Mouse (Mus musculus) hindbrain, postnatal 0 days (tissue): ENCODE results near the gene Ptprz1. TPM values are rescaled to one million over a fixed set of nuclear protein-coding genes. Genes with fewer than 3 reads are reported as not detected.
"Not testable (repeated sequence)": the region's sequence is repeated elsewhere in the genome, so short reads cannot be mapped to it uniquely, and the experiment has no call there.

Experiments used
- ATAC-seq: fragments of 200-750 bp; cut with Nextera tagmentation; 2 replicates; pipeline ENCODE4 v1.8.0; 2017; ENCODE audit warnings: mild to moderate bottlenecking, moderate TSS enrichment, moderate library complexity
- DNase-seq: peaks from one replicate; pipeline ENCODE4 v3.0.0-alpha.2; 2015; ENCODE audit warnings: low spot score
- H3K27ac ChIP-seq: fragments of 300-500 bp; sonication (generic); 2 replicates; pipeline ENCODE4 v1.5.1; 2014; ENCODE audit warnings: mild to moderate bottlenecking
- H3K27me3 ChIP-seq: fragments of 300-500 bp; sonication (generic); 2 replicates; pipeline ENCODE4 v1.6.1; 2014; ENCODE audit warnings: low read length, mixed read lengths; ENCODE audit not compliant: insufficient read depth
- H3K36me3 ChIP-seq: fragments of 300-500 bp; sonication (generic); 2 replicates; pipeline ENCODE4 v1.6.1; 2014; ENCODE audit warnings: low read length, mixed read lengths; ENCODE audit not compliant: insufficient read depth
- H3K4me1 ChIP-seq: fragments of 300-500 bp; sonication (generic); 2 replicates; pipeline ENCODE4 v1.6.1; 2014; ENCODE audit warnings: antibody characterized with exemption, low read length, mixed read lengths; ENCODE audit not compliant: insufficient read depth
- H3K4me2 ChIP-seq: fragments of 300-500 bp; sonication (generic); 2 replicates; pipeline ENCODE4 v1.6.1; 2014; ENCODE audit warnings: low read depth, mild to moderate bottlenecking, low read length, moderate library complexity, mixed read lengths
- H3K4me3 ChIP-seq: fragments of 300-500 bp; sonication (generic); 2 replicates; pipeline ENCODE4 v1.5.1; 2014; ENCODE audit warnings: low read length
- H3K9ac ChIP-seq: fragments of 300-500 bp; sonication (generic); replicated peaks from 2 replicates; pipeline ENCODE4 v1.6.1; 2014; ENCODE audit warnings: mild to moderate bottlenecking, low read length, moderate library complexity, mixed read lengths
- H3K9me3 ChIP-seq: fragments of 300-500 bp; sonication (generic); 2 replicates; pipeline ENCODE4 v1.6.1; 2016; ENCODE audit warnings: low read length, mixed read lengths
- CTCF ChIP-seq: IDR thresholded peaks from 2 replicates; pipeline ENCODE4 v1.5.1; 2016; ENCODE audit warnings: antibody characterized with exemption, control low read depth, low read depth
- WGBS: fragments of 180-500 bp; shearing (Covaris S2); extraction: QIAGEN DNeasy Blood & Tissue Kit; methylation state at CpG from one replicate; pipeline ENCODE4 v1.1.7; 2014; 5-methylcytosine and 5-hydroxymethylcytosine counted together
- polyA plus RNA-seq: library from polyadenylated mRNA; unstranded; fragments of >200 nt; fragmentation: Nextera tagmentation; extraction: Ambion mirVana; gene quantifications from 2 replicates; pipeline ENCODE4 v1.2.1, GENCODE M21; 2015
- total RNA-seq: library from RNA; depleted of rRNA; stranded (reverse); fragments of >200 nt; gene quantifications from 2 replicates; pipeline ENCODE4 v1.2.3, GENCODE M21; 2014

The Ptprz1 gene
- total and polyA plus RNA-seq, 2 experiments from 2014 or later, result 99.1 to 173 TPM

DNA sequence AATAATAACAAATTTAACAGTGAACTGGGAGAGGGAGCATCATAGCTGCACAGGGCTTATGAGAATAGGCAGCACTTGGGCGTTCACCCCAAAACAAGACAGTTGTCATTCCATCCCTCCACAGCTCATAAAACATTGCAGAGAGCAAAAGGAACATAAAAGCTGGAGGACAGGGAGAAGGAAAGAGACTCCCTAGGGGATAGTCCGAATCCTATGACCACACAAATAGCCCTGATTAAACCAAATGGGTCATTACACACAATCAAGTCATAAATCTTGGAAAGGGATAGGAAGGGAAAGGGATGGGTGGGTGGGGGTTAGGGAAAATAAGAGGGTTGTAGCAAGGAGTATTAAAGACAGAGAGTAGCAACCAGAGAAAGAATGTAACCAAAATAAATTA is 203.0 kb downstream of the Ptprz1 start:
- DNase-seq (no peak), ATAC-seq (no peak)
- H3K4me2 ChIP-seq, result no peak overlapping the region
- no peak overlapping the region for H3K27ac ChIP-seq
- H3K9ac ChIP-seq, result no peak overlapping the region
- no peaks in the 10 kb centered on the region for H3K4me1 ChIP-seq
- TF ChIP-seq CTCF, result no peak
- H3K9me3 ChIP-seq, result no peaks in the 10 kb centered on the region
- WGBS, result 82% methylated on average over 2 of the region's 2 CpGs
- no peaks in the 10 kb centered on the region for H3K27me3 ChIP-seq
- H3K36me3 ChIP-seq, result no peaks in the 10 kb centered on the region
- H3K4me3 ChIP-seq, result no peak overlapping the region

DNA sequence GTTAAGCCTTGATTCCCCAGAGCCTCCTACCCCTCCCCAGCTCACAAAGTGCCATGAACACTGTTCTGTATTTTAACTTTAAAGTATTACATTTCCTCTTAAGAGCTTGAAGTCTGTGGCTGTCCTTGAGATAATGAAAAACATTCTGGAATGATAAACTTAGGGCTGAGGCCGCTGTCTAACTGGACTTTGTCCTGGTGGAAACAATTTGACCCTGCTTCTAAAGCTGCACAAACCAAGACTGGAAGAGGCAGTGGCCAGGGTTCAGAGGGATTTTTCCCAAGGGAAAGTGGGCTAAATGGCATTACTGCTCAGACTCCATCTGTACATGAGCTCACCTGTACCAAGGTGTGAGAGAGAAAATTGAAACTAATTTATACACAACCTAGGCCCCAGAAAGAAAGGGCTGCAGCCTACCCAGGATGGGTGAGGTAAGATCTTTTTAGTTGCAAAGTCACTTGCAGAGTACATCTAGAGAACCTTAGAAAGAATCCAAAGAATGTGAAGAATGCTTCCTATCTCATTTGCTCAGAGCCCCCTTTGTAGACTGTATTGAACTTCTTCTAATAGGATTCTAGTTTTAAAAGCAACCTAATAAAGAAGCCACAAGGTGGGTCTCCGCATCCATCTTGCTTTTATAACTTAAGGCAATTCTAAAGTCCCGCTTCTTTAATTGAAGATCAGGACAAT is 204.8 kb downstream of the Ptprz1 start:
- 75% methylated on average over 3 of the region's 3 CpGs for WGBS
- Histone ChIP-seq H3K4me3 (no peak overlapping the region), H3K36me3 (no peaks in the 10 kb centered on the region), H3K4me1 (no peaks in the 10 kb centered on the region), H3K9ac (no peak overlapping the region), H3K27me3 (no peaks in the 10 kb centered on the region), H3K27ac (no peak overlapping the region), H3K9me3 (no peaks in the 10 kb centered on the region), H3K4me2 (no peak overlapping the region)
- no peak for ATAC-seq
- no peak for TF ChIP-seq CTCF
- DNase-seq, result no peak

DNA sequence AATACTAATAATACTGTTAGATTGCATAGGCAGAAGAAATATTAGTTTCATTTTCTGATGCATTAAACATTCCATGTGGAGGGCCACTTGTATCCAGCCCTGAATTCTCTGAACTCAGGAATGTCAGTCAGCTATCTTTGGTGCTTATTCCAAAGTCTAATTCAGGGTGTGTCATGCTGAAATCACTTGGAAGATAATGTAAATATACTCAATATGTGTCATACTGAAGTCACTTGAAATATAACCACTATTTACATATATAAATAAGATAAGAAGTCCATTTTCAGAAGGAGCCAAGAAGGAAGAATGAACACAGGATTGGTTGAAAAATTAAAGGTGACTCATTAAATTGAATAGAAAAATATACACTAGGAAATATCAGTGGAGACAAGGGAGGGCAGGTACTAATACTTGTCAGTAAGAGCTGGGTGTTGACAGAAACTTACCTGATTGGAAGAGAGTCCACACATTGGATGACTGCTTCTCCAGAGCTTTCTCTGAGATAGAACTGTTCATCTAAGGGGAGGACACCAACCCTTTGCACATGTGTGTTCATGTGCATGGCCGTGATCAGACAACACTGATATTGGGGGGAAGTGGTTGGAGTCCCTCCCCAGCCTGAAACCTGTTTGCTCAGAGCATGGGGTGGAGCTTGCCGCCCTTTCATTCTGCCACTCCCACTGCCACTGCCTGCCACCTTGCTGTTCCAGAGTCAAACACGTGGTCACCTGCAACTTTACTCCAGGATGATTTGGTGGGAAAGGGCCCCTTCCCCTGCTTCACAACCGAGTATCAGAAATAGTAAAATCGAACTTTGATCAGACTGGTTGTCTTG is 209.5 kb downstream of the Ptprz1 start:
- Histone ChIP-seq H3K9ac (no peak overlapping the region), H3K27ac (no peak overlapping the region)

DNA sequence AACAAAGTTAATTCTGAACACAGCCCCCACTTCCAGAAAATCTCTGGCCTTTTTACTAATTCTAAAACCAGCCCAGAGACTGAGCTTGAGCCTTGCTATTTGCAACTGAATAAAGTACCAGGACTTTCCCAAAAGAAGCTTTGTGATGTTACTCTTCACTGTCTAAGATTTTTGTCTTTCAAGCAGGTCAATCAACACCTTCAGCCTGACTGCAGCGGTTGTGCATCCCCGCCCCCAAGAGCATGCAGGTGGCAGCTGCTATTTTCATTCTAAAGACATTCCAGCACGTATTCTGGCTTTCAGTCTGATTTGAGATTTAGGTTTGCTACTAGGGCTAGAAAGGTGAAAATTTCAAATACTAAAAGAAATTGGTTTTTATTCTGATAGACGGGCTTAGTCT is 214.0 kb downstream of the Ptprz1 start:
- H3K27me3 ChIP-seq, H3K27ac ChIP-seq, H3K4me1 ChIP-seq, H3K36me3 ChIP-seq, DNase-seq, H3K9me3 ChIP-seq, H3K4me2 ChIP-seq, ATAC-seq, H3K4me3 ChIP-seq, H3K9ac ChIP-seq: not testable (repeated sequence)
- WGBS, result 73% methylated on average over 4 of the region's 4 CpGs

More for the DNA sequence above, 209.5 kb downstream of the Ptprz1 start:
- Histone ChIP-seq H3K4me1 (no peaks in the 10 kb centered on the region), H3K36me3 (no peaks in the 10 kb centered on the region), H3K4me2 (no peak overlapping the region), H3K4me3 (no peak overlapping the region), H3K9me3 (no peaks in the 10 kb centered on the region), H3K27me3 (no peaks in the 10 kb centered on the region)
- ATAC-seq (no peak), DNase-seq (no peak)
- 91% methylated on average over 5 of the region's 5 CpGs for WGBS
- no peak for TF ChIP-seq CTCF

DNA sequence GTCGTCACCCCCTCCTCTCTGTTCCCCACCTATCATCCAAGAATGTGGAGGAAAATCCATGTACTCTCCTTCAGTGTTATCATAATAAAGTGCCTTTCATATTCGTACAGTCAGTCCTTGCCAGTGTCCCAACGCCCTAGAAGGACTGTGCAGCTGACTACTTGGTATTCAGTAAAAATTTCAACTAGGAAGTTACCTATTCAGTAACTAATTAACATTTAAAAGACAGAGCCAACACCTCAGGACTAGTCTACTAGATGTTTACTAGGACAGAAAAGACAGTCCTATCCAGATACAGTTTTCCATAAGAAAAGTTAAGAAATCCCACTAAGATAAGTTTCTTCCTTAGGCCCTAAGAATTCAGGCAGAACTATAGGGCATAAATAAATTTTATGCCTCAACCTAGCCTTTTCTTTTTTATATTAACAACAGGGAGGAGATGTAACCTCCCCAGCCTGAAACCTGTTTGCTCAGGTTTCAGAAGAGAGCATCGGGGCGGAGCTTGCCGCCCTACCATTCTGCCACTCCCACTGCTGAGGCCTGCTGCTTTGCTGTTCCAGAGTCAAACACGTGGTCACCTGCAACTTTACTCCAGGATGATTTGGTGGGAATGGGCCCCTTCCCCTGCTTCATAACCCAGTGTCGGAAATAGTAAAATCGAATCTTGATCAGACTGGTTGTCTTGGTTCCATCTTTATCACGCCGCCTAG is 215.2 kb downstream of the Ptprz1 start:
- ATAC-seq, H3K9me3 ChIP-seq, H3K4me3 ChIP-seq, DNase-seq, H3K36me3 ChIP-seq, H3K27ac ChIP-seq, H3K4me2 ChIP-seq, H3K9ac ChIP-seq, H3K27me3 ChIP-seq, H3K4me1 ChIP-seq: not testable (repeated sequence)
- 92% methylated on average over 11 of the region's 11 CpGs for WGBS
